Mouse (Mus musculus): ENCODE measurements around the gene Dnajb3. TPM values are rescaled to one million over a fixed set of nuclear protein-coding genes. Genes with fewer than 3 reads are reported as not detected.

Gene Dnajb3
- 12.2 and 13.3 TPM in 2 replicates for polyA plus RNA-seq (2016; fragmentation: Nextera tagmentation; extraction: Ambion mirVana)

DNA sequence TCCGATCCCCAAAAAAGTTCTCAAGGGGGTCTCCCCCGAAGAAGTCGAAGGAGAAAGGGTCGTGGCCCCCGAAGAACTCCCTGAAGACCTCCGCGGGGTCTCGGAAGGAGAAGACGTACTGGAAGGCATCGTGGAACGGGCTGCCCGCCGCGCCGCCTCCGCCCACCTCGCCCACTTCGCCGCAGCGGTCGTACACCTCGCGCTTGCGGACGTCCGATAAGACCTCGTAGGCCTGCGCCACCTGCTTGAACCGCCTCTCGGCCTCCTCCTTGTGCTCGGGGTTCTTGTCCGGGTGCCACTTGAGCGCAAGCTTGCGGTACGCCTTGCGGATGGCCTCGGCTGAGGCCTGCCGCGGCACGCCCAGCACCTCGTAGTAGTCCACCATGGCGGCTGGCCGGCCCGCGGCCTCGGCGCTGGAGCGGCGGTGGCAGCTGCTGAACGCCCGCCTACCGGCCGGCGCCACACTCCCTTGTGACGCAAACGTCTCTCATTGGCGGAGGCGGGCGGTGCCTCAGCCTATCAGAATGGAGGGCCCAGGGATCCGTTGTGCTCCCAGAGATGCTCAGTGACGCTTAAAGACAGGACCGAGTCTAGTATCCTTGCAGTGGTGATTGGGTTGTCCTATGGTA is at the start of gene Dnajb3:
TSS of gene Dnajb3 (minus strand) at position 489 of the 629 bp plus-strand sequence.
- H3K9ac ChIP-seq (replicated peaks): peak within 1 kb of the TSS; percentile 68
- no peaks in the 10 kb centered on the region for H3K36me3 ChIP-seq
- 0 out of 2 replicates have a peak, but pooled peaks cover 4% of the 10 kb centered on the region for H3K4me1 ChIP-seq (replicated peaks)
- peak; percentile 99 for ATAC-seq (ENCODE audit: insufficient number of reproducible peaks, insufficient read depth, low FRiP score, low TSS enrichment, low read depth)
- no peaks in the 10 kb centered on the region for H3K27me3 ChIP-seq
- H3K4me2 ChIP-seq: peak within 1 kb of the TSS; percentile 66
- peak within 1 kb of the TSS; percentile 24; the same call in 1 of the 2 replicates for H3K27ac ChIP-seq
- H3K4me3 ChIP-seq (replicated peaks): peak within 1 kb of the TSS; percentile 45
- peaks cover 16% of the 10 kb centered on the region for H3K9me3 ChIP-seq
- WGBS: 6% methylated on average over 62 of the region's 62 CpGs

DNA sequence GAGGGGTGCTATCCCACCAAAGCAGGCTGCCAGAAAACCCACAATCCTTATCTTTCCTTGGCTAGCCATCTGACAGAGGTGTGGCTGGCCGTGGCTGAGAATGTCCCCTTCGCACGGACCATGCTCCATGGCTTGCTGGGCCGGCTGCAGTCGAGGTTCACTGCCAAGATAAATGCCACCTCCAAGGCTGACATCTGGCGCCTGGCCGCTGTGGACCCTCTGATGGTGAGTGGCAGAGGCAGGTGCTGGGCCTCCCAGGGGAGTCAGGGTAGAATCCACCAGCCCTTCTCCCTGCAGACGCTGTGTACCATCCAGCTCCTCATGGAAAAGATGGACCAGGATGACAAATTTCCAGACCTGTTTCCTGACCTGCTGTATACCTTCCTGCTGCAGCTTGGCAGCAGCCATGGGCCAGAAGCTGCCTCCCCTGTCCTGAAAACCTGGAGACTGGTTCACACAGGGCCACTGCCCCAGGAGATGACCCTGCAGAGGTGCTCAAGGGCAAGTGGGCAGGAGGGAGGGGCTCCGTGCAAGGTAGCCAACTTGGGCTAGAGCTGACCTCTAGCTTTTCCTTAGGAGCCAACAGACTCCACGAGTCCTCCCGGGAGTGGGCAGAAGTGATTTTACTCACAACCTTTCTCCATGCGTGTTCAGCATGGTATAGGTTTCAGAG is 49.3 kb upstream of the Dnajb3 start:
- H3K9me3 ChIP-seq: peaks cover 88% of the 10 kb centered on the region
- no peak overlapping the region for H3K4me3 ChIP-seq (replicated peaks)
- H3K4me2 ChIP-seq: no peak overlapping the region
- no peaks in the 10 kb centered on the region for H3K4me1 ChIP-seq (replicated peaks)
- 86% methylated on average over 12 of the region's 12 CpGs for WGBS
- peaks cover 8% of the 10 kb centered on the region for H3K36me3 ChIP-seq
- no peak overlapping the region for H3K9ac ChIP-seq (replicated peaks)
- no peak for ATAC-seq (ENCODE audit: insufficient number of reproducible peaks, insufficient read depth, low FRiP score, low TSS enrichment, low read depth)
- H3K27me3 ChIP-seq: no peaks in the 10 kb centered on the region
- no peak overlapping the region for H3K27ac ChIP-seq

DNA sequence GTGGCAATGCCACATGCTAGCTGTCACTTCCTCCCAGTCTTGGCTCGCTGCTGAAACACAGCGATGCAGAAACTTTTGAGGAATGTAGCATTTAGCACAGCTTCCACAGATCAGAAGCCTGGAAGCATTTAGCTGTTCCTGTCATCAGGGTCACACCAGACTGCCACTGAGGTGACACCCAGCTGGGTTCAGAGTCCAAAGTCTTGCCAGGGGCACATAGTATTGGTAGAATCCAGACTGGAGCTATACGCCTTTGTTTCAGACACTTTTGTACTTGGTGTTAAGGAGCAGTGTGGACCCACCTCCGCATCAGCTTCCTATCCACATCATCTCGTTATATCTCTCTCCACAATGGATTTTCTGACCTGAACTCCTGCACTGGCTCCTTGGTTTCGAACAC is 48.0 kb upstream of the Dnajb3 start:
- Histone ChIP-seq H3K36me3 (no peaks in the 10 kb centered on the region), H3K4me1 (replicated peaks) (no peaks in the 10 kb centered on the region), H3K9ac (replicated peaks) (no peak overlapping the region), H3K4me3 (replicated peaks) (no peak overlapping the region), H3K4me2 (no peak overlapping the region), H3K27me3 (no peaks in the 10 kb centered on the region), H3K27ac (no peak overlapping the region), H3K9me3 (peaks cover 94% of the 10 kb centered on the region)
- WGBS: 71% methylated on average over 6 of the region's 6 CpGs
- ATAC-seq (ENCODE audit: insufficient number of reproducible peaks, insufficient read depth, low FRiP score, low TSS enrichment, low read depth): no peak

DNA sequence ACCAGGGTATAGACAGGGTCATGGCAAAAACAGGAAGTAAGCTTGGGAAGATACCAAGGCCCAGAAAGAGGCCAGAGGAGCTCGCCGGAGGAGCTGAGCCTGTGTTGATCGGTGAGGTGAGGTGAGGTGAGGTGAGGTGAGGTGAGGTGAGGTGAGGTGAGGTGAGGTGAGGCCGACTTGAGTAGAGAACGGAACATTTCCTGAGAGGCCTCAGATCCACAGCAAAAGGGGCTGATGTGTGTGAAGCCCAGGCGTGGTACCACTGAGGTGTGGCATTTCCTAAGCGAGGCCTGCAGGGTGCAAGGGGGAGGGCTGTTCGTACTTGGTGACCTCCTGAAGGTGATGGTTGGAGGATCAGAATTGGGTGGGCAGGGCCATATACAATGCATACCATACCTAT is 47.5 kb upstream of the Dnajb3 start:
- WGBS: 74% methylated on average over 8 of the region's 8 CpGs
- H3K9me3 ChIP-seq: peaks cover 96% of the 10 kb centered on the region
- H3K9ac ChIP-seq (replicated peaks): no peak overlapping the region
- H3K4me2 ChIP-seq: no peak overlapping the region
- no peak for ATAC-seq (ENCODE audit: insufficient number of reproducible peaks, insufficient read depth, low FRiP score, low TSS enrichment, low read depth)
- H3K36me3 ChIP-seq: no peaks in the 10 kb centered on the region
- H3K4me3 ChIP-seq (replicated peaks): no peak overlapping the region
- H3K27ac ChIP-seq: no peak overlapping the region
- H3K4me1 ChIP-seq (replicated peaks): no peaks in the 10 kb centered on the region
- no peaks in the 10 kb centered on the region for H3K27me3 ChIP-seq

DNA sequence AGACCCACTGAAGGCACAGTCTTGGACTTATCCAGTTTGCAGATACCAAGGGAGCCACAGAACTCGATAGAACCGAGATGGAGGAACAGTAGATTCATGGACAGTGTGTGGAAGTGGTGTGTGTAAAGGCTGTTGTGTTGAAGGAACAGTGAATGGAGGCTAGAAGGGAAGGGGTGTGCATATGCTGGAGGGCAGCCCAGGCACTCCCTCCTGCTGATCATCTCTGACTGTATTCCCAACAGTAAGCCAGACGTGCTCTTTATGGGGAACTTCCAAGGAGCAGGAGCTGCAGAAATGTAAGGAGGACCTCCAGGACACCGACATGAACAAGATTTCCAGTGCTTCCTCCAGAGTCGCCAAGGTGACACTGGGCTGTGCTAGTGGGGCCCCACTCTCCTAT is 44.4 kb upstream of the Dnajb3 start:
- ATAC-seq (ENCODE audit: insufficient number of reproducible peaks, insufficient read depth, low FRiP score, low TSS enrichment, low read depth): no peak
- Histone ChIP-seq H3K27ac (no peak overlapping the region), H3K4me2 (no peak overlapping the region), H3K27me3 (no peaks in the 10 kb centered on the region), H3K9ac (replicated peaks) (no peak overlapping the region), H3K36me3 (no peaks in the 10 kb centered on the region), H3K4me3 (replicated peaks) (no peak overlapping the region), H3K9me3 (peaks cover 96% of the 10 kb centered on the region), H3K4me1 (replicated peaks) (no peaks in the 10 kb centered on the region)
- 81% methylated on average over 5 of the region's 5 CpGs for WGBS

DNA sequence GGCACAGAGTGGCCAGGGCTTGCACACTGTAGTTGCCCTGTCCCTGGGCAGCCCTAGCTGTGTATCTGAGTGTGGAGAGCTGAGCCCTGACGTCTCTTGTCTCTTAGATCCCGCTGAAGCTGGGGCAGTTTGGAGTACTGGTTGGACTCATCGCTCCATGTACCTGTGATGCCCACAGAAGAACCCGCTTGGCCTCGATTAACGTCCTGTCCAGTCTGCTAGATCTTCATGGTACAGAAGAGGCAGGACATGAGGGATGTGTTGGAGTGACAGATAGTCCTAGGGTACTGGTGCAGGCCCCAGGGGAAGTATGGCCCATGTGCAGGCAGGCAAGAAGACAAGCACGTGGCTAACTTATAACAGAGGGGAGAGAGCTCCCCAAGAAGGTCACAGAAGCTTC is 44.0 kb upstream of the Dnajb3 start:
- no peak overlapping the region for H3K9ac ChIP-seq (replicated peaks)
- no peaks in the 10 kb centered on the region for H3K27me3 ChIP-seq
- WGBS: 75% methylated on average over 7 of the region's 7 CpGs
- no peak for ATAC-seq (ENCODE audit: insufficient number of reproducible peaks, insufficient read depth, low FRiP score, low TSS enrichment, low read depth)
- peaks cover 96% of the 10 kb centered on the region for H3K9me3 ChIP-seq
- H3K4me2 ChIP-seq: no peak overlapping the region
- H3K27ac ChIP-seq: no peak overlapping the region
- no peaks in the 10 kb centered on the region for H3K4me1 ChIP-seq (replicated peaks)
- no peak overlapping the region for H3K4me3 ChIP-seq (replicated peaks)
- no peaks in the 10 kb centered on the region for H3K36me3 ChIP-seq

DNA sequence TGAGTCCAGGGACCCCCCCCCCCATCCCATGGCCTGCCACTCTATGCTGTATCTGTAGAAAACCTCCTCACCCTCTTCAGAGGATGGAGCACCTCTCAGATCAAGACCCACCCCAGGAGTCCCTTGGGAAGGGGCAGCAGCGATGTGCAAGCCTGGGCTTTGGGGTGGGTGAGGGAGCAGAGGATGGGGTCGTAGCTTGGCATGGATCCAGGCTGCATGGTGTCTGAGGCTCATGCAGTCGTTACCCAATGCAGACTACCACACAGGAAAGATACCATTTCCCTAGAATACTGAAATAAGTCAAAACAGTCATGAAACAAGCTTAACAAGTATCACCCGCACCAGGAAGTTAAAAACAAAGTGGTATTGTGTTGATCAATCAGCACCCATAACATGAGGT is 43.1 kb upstream of the Dnajb3 start:
- Histone ChIP-seq H3K4me3 (replicated peaks) (no peak overlapping the region), H3K4me1 (replicated peaks) (no peaks in the 10 kb centered on the region), H3K9ac (replicated peaks) (no peak overlapping the region), H3K36me3 (no peaks in the 10 kb centered on the region), H3K9me3 (peaks cover 96% of the 10 kb centered on the region), H3K27me3 (no peaks in the 10 kb centered on the region), H3K4me2 (no peak overlapping the region), H3K27ac (no peak overlapping the region)
- ATAC-seq (ENCODE audit: insufficient number of reproducible peaks, insufficient read depth, low FRiP score, low TSS enrichment, low read depth): no peak
- 73% methylated on average over 4 of the region's 4 CpGs for WGBS

DNA sequence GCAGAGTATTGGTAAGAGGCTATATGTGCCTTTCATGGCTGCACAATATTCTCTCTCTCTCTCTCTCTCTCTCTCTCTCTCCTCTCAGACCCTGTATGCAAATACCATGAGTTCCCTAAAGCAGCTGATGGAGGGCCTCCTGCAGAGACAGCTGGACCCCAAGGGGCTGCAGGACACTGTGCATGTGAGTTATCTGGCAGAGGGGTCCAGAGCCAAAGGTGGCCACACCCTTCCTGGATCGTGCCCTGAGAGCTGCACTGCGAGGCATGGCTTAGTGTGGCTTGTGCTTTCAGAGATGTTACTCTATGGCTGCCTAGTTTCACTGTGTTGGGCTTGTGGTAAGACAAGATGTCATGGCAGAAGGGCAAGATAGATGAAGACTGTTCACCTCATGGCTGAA is 42.1 kb upstream of the Dnajb3 start:
- Histone ChIP-seq H3K4me2 (no peak overlapping the region), H3K36me3 (no peaks in the 10 kb centered on the region), H3K4me3 (replicated peaks) (no peak overlapping the region), H3K27me3 (no peaks in the 10 kb centered on the region), H3K9me3 (peaks cover 96% of the 10 kb centered on the region), H3K9ac (replicated peaks) (no peak overlapping the region), H3K27ac (no peak overlapping the region), H3K4me1 (replicated peaks) (no peaks in the 10 kb centered on the region)
- WGBS: 58% methylated on average over 2 of the region's 2 CpGs
- ATAC-seq (ENCODE audit: insufficient number of reproducible peaks, insufficient read depth, low FRiP score, low TSS enrichment, low read depth): no peak

DNA sequence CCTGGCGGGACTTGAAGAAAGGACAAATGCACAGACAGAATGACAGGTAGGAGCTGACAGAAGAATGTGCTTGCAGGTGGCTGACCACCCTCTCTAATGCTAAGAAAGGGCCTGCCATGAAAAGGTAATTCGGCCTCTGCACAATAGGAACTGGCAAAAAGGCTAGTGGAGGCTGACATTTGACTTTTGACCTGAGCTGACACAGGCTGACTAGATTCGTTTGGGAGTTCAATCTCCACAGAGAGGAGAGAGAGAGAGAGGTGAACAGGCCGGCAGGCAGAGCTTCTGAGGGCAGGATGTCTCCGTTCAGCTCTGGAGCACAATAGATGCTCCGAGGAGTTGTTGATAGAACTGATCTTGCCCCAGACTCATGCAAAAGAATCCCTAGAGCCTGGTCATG is 40.8 kb upstream of the Dnajb3 start:
- no peak overlapping the region for H3K4me3 ChIP-seq (replicated peaks)
- ATAC-seq (ENCODE audit: insufficient number of reproducible peaks, insufficient read depth, low FRiP score, low TSS enrichment, low read depth): no peak

DNA sequence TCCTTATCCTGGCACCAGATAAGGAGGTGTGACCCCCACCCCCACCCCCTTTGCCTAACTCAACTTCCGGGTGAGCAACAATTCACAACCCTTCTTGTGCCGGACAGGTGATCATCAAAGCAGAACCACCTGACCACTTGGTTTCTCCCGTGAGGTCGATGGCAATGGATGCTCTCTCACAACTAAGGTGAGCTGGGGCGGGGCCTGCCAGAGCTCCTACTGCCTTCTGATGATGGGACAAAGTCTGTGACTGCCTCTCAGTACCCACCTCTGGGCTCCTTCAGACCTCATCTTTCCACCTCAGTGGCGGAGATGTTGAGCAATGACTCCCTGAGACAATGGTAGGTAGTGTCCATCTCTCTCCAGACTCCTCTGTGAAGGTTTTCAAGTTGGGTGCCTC is 40.3 kb upstream of the Dnajb3 start:
- peaks cover 94% of the 10 kb centered on the region for H3K9me3 ChIP-seq
- no peaks in the 10 kb centered on the region for H3K36me3 ChIP-seq
- H3K4me1 ChIP-seq (replicated peaks): no peaks in the 10 kb centered on the region
- no peaks in the 10 kb centered on the region for H3K27me3 ChIP-seq
- WGBS: 77% methylated on average over 6 of the region's 6 CpGs
- H3K9ac ChIP-seq (replicated peaks): no peak overlapping the region
- H3K4me3 ChIP-seq (replicated peaks): no peak overlapping the region
- no peak overlapping the region for H3K27ac ChIP-seq
- ATAC-seq (ENCODE audit: insufficient number of reproducible peaks, insufficient read depth, low FRiP score, low TSS enrichment, low read depth): no peak
- H3K4me2 ChIP-seq: no peak overlapping the region

More for the DNA sequence above, 40.8 kb upstream of the Dnajb3 start:
- Histone ChIP-seq H3K27ac (no peak overlapping the region), H3K9ac (replicated peaks) (no peak overlapping the region), H3K36me3 (no peaks in the 10 kb centered on the region), H3K4me1 (replicated peaks) (no peaks in the 10 kb centered on the region), H3K4me2 (no peak overlapping the region), H3K9me3 (peaks cover 94% of the 10 kb centered on the region), H3K27me3 (no peaks in the 10 kb centered on the region)
- WGBS: 53% methylated on average over 6 of the region's 6 CpGs

DNA sequence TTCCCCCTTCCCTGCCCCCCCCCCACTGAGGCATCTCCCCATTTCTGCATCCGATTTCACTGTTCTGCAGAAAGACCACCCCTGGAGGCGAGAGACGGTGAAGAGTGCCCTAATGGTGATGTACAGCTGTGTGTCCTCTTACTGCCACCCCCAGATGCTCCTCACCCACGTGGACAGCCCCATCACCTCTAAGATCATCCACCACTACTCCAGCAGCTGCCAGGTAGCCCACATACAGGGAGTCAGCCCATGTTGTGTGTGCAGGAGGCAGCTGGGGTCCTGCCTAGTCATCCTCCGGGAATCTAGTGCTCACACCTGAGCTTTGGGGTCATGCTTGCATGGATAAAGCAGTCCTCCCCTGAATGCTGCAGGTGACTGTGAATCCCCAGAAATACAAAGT is 38.3 kb upstream of the Dnajb3 start:
- H3K27ac ChIP-seq: no peak overlapping the region
- no peak for ATAC-seq (ENCODE audit: insufficient number of reproducible peaks, insufficient read depth, low FRiP score, low TSS enrichment, low read depth)
- H3K4me1 ChIP-seq (replicated peaks): no peaks in the 10 kb centered on the region
- WGBS: 64% methylated on average over 5 of the region's 5 CpGs
- peaks cover 94% of the 10 kb centered on the region for H3K9me3 ChIP-seq
- no peak overlapping the region for H3K4me3 ChIP-seq (replicated peaks)
- no peaks in the 10 kb centered on the region for H3K27me3 ChIP-seq
- no peaks in the 10 kb centered on the region for H3K36me3 ChIP-seq
- no peak overlapping the region for H3K9ac ChIP-seq (replicated peaks)
- no peak overlapping the region for H3K4me2 ChIP-seq

DNA sequence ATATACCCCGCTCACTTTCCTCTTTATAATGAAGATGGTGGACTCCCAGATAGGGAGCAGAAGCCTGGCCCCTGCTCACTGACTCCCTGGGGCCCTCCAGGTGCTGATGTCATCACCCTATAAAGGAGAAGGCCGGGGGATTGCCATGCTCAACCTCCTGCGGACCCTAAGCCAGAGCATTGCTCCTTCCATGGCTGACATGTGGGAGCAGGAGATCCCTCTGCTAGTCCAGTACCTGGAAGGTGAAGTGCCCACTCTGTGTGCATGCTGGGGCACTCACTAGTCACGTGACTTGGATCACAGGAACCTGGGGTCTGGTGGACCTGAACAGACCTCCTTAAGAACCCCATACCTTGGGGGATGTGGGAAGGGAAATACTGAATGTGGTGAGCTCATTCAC is 35.0 kb upstream of the Dnajb3 start:
- Histone ChIP-seq H3K4me2 (no peak overlapping the region), H3K36me3 (no peaks in the 10 kb centered on the region), H3K27ac (no peak overlapping the region), H3K4me3 (replicated peaks) (no peak overlapping the region), H3K9me3 (peaks cover 91% of the 10 kb centered on the region), H3K4me1 (replicated peaks) (no peaks in the 10 kb centered on the region), H3K9ac (replicated peaks) (no peak overlapping the region), H3K27me3 (no peaks in the 10 kb centered on the region)
- no peak for ATAC-seq (ENCODE audit: insufficient number of reproducible peaks, insufficient read depth, low FRiP score, low TSS enrichment, low read depth)
- WGBS: 72% methylated on average over 4 of the region's 4 CpGs

Data from limb, embryonic 12.5 days (tissue).